Mouse (Mus musculus) heart, postnatal 4 days (tissue): Measurements from ENCODE around the gene Amh. TPM values are rescaled to one million over a fixed set of nuclear protein-coding genes. Genes with fewer than 3 reads are reported as not detected.
A peak's percentile ranks its signal among the peaks of the same experiment; 100 is the strongest.

Source experiments
- DNase-seq: peaks from one replicate; pipeline ENCODE4 v3.0.0; 2021
- total RNA-seq, 2 experiments: library from RNA; stranded (reverse); gene quantifications; 2 replicates each; pipeline ENCODE4 v1.2.3; 2021

Gene Amh
- total RNA-seq, 2 experiments from 2014 or later, result 0.61 to 1.0 TPM

- DNase-seq, result no peak
Measured at GRCm38 (mm10) chr10:80829359-80830278, 24.6 kb downstream of the Amh start.

- peak; percentile 62 for DNase-seq
Measured at GRCm38 (mm10) chr10:80831136-80831535, 26.1 kb downstream of the Amh start.

- DNase-seq, result no peak
Measured at GRCm38 (mm10) chr10:80832818-80833217, 27.8 kb downstream of the Amh start.

- no peak for DNase-seq
Measured at GRCm38 (mm10) chr10:80835617-80836016, 30.6 kb downstream of the Amh start.

GRCm38 (mm10) chr10:80836949-80837379 lies 31.9 kb downstream of the Amh start:
- DNase-seq, result no peak

- peak; percentile 46 for DNase-seq
Measured at GRCm38 (mm10) chr10:80837827-80838226, 32.8 kb downstream of the Amh start.

- no peak for DNase-seq
Measured at GRCm38 (mm10) chr10:80838346-80838912, 33.4 kb downstream of the Amh start.

- DNase-seq, result no peak
Measured at GRCm38 (mm10) chr10:80839848-80840247, 34.8 kb downstream of the Amh start.

- no peak for DNase-seq
Measured at GRCm38 (mm10) chr10:80841685-80842084, 36.6 kb downstream of the Amh start.

- DNase-seq, result no peak
Measured at GRCm38 (mm10) chr10:80842334-80842733, 37.3 kb downstream of the Amh start.

GRCm38 (mm10) chr10:80843087-80843930 lies 38.3 kb downstream of the Amh start:
- no peak for DNase-seq

- no peak for DNase-seq
Measured at GRCm38 (mm10) chr10:80843931-80844547, 39.0 kb downstream of the Amh start, which contains the start of gene Lingo3. Gene Lingo3 (minus strand): TSS chr10:80844039.

- peak; percentile 37 for DNase-seq
Measured at GRCm38 (mm10) chr10:80845055-80845693, 40.1 kb downstream of the Amh start.

- DNase-seq, result no peak
Measured at GRCm38 (mm10) chr10:80845732-80846131, 40.7 kb downstream of the Amh start.

- DNase-seq, result peak; percentile 56
Measured at GRCm38 (mm10) chr10:80848571-80848970, 43.5 kb downstream of the Amh start.

- peak; percentile 99 for DNase-seq
Measured at GRCm38 (mm10) chr10:80854913-80855748, 50.1 kb downstream of the Amh start, which contains the start of the genes Lsm7 and Sppl2b. Gene Lsm7 (minus strand): TSS chr10:80855209. Gene Sppl2b (plus strand): TSS chr10:80855275.

GRCm38 (mm10) chr10:80855749-80856073 lies 50.7 kb downstream of the Amh start:
- DNase-seq, result no peak

GRCm38 (mm10) chr10:80856267-80856666 lies 51.2 kb downstream of the Amh start:
- DNase-seq, result peak; percentile 30

- DNase-seq, result no peak
Measured at GRCm38 (mm10) chr10:80856908-80857307, 51.9 kb downstream of the Amh start.
